Mouse (Mus musculus) spleen, postnatal 36 days (tissue): Measurements from ENCODE around the gene Pon2.
"Not testable (repeated sequence)": the region's sequence is repeated elsewhere in the genome, so short reads cannot be mapped to it uniquely, and the experiment has no call there.

Experiments used
- DNase-seq, 2 experiments: peaks; one replicate each; pipeline ENCODE4 v3.0.0; 2022; ENCODE audit warnings: low spot score in 2 of 2, mixed read lengths in 1 of 2

Pon2 gene

DNA sequence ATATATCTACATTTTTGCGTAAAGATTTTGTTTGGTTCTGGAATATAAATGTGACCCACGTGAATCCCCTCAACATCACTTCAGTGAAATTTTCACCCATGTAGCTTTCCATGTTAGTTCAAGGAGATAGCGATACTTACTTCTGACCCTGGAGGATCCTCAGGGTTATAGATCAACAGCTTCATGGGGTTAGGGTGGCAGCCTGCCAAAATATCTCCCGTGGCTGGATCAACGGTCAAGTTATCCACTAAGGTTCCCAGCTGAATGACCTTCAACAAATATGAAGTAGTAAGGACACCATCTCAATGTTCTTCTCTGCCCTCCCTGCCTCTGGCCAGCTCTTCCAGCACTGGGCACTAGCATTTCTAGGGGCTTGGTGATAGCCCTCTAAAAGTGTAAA, 68.0 kb downstream of the Pon2 start:
- DNase-seq: no peak

DNA sequence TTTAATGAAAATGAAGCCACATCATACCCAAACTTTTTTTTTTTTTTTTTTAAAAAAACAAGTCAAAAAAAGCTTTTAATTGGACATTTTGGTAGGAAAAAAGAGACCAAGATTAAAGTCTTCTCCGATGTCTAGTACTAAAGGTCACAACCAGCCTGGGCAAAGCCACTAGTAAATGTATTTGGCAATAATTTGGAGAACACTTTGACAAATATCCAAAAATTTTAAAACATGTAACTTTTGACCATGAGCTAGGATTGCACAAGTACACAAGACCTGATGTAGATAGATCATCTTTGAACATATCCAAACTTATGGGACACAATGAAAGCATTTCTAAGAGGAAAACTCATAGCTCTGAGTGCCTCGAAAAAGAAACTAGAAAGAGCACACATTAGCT, 74.7 kb downstream of the Pon2 start:
- DNase-seq: not testable (repeated sequence)

DNA sequence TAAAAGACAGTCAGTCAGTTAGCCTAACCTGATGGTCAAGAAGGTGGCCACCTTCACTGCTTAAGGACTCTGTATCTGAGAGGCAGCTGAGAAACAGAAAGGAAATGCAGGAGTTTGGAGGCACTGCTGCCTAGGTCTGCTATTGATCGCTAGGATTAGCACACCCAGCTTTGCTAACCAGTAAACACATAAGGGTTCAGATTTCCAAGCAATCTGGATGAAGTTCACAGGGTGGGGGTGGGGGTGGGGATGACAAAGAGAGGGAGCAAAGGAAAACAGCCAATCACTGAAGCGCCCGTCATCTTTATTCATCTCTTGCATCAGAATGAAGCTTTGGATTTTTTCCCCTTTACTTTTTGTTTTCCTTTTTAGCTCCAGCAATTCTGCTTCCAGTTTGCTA, 76.2 kb downstream of the Pon2 start:
- DNase-seq: no peak

DNA sequence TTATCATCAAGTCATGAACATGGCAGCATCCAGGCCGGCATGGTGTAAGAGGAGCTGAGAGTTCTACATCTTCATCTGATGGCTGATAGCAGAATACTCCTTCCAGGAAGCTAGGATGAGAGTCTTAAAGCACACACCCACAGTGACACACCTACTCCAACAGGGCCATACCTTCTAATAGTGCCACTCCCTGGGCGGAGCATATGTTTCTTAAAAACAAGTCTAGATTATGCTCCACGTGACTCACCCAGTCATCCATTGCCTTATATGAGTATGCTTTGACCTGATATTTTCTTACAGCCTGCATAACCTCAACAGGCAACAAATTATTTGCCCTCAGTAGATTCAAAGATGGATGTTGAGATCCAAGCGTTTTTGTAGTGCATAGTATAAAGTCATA, 80.1 kb downstream of the Pon2 start:
- DNase-seq: no peak
